Mouse (Mus musculus) thymus, adult 2 months (tissue): ENCODE results near the gene Zfp296.
A peak's percentile ranks its signal among the peaks of the same experiment; 100 is the strongest.

ENCODE experiments used
- CTCF ChIP-seq: fragments of 200-500 bp; IDR thresholded peaks from 2 replicates; pipeline ENCODE4 v1.5.1; 2012; ENCODE audit warnings: mild to moderate bottlenecking, control low read depth, low read length, moderate library complexity, borderline replicate concordance; ENCODE audit not compliant: control insufficient read depth, poor library complexity, insufficient read depth; ENCODE audit errors: extremely low read depth
- POLR2A ChIP-seq: fragments of 200-500 bp; IDR thresholded peaks from 2 replicates; pipeline ENCODE4 v1.6.1; 2012; ENCODE audit warnings: mild to moderate bottlenecking, low read length, control low read depth, moderate library complexity; ENCODE audit not compliant: control insufficient read depth, poor library complexity, insufficient read depth; ENCODE audit errors: extremely low read depth

DNA sequence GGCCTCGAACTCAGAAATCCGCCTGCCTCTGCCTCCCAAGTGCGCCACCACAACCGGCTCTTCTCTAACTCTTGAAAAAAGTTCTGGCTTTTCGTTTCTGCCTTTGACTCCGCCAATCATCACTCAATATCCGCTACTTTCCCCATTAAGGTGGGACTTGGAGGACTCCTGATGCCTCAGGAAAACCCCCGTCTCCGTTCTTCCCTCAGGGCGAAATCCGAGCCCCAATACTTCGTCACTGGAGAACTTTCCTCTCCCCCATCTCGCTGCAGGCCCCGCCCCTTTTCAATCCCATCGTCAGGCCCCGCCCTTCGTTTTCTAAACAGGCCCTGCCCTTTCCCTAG, 51.1 kb downstream of the Zfp296 start:
- TF ChIP-seq POLR2A (0 out of 2 replicates have a peak, but pooled peaks have one; percentile 29), CTCF (no peak)
